Mouse (Mus musculus) midbrain, embryonic 10.5 days (tissue): ENCODE results near the gene Gas7. TPM values are rescaled to one million over a fixed set of nuclear protein-coding genes. Genes with fewer than 3 reads are reported as not detected.

Experiments used
- DNase-seq: peaks from one replicate; pipeline ENCODE4 v3.0.0-alpha.2; 2017; ENCODE audit warnings: low spot score
- H3K27ac ChIP-seq: fragments of 300-500 bp; sonication (generic); replicated peaks from 2 replicates; pipeline ENCODE4 v1.5.1; 2016; ENCODE audit warnings: mild to moderate bottlenecking
- H3K27me3 ChIP-seq: fragments of 300-500 bp; sonication (generic); 2 replicates; pipeline ENCODE4 v1.6.1; 2016; ENCODE audit warnings: low read depth, mild to moderate bottlenecking; ENCODE audit not compliant: poor library complexity, severe bottlenecking
- H3K36me3 ChIP-seq: fragments of 300-500 bp; sonication (generic); 2 replicates; pipeline ENCODE4 v1.6.1; 2016; ENCODE audit warnings: mild to moderate bottlenecking, moderate library complexity
- H3K4me1 ChIP-seq: fragments of 300-500 bp; sonication (generic); 2 replicates; pipeline ENCODE4 v1.6.1; 2016
- H3K4me3 ChIP-seq: fragments of 300-500 bp; sonication (generic); 2 replicates; pipeline ENCODE4 v1.5.1; 2016; ENCODE audit warnings: mild to moderate bottlenecking, moderate library complexity
- H3K9me3 ChIP-seq: fragments of 300-500 bp; sonication (generic); replicated peaks from 2 replicates; pipeline ENCODE4 v1.6.1; 2016; ENCODE audit warnings: mild to moderate bottlenecking
- WGBS: fragments of 180-500 bp; shearing (Covaris S2); methylation state at CpG from one replicate; pipeline ENCODE4 v1.1.7; 2016; 5-methylcytosine and 5-hydroxymethylcytosine counted together
- polyA plus RNA-seq: library from polyadenylated mRNA; unstranded; fragments of >200 nt; fragmentation: Nextera tagmentation; extraction: Ambion mirVana; gene quantifications from 2 replicates; pipeline ENCODE4 v1.2.1, GENCODE M21; 2016

Gas7 gene
- polyA plus RNA-seq, 1 experiment from 2014 or later, result 2.9 TPM

DNA sequence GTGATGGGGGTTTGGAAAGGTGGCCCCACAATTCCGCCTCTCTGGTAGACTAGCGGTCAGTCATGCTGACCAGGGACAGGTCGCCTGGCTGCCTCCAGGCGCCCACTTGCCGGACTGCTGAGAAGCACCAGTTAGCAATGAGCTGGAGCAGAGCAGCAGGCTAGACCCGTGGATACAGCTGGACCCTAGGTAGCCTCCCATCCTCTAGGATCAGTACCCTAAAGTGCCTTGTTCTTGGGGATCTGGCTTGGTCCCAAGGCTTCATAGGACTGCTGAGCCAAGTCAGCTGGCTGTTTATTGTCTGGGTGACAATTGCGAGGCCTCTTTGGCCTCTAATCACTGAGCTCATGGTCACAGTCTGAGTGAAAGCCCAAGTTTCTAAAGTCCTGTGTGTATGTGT is 792 bp downstream of the Gas7 start:
- peaks cover 59% of the 10 kb centered on the region for H3K27me3 ChIP-seq

DNA sequence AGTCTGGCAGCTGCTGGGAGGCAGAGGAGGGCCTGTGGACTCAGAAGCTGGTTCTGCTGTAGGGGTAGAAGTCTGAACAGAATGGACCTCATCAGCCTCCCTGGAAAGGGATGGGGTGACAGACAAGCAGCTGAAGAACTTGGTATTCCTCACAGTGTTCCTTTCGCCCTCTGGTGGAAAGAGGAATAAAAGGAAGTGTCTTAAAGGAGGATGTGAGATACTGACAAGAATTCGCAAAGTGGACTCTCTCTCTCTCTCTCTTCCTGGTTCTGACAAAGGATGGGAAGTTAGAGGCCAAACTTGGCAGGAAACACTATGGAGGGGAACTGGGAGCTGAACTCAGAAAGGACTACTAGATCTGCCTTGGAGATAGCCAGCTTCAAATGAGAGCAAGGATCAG is 2.9 kb downstream of the Gas7 start:
- no peak for DNase-seq
- H3K4me3 ChIP-seq, result no peak overlapping the region
- no peak overlapping the region for H3K27ac ChIP-seq
- no peaks in the 10 kb centered on the region for H3K36me3 ChIP-seq
- 35% methylated on average over 2 of the region's 2 CpGs for WGBS
- H3K27me3 ChIP-seq, result peaks cover 45% of the 10 kb centered on the region
- H3K4me1 ChIP-seq, result peaks cover 33% of the 10 kb centered on the region
- H3K9me3 ChIP-seq, result no peaks in the 10 kb centered on the region

More for the DNA sequence above, 792 bp downstream of the Gas7 start:
- WGBS, result 16% methylated on average over 7 of the region's 7 CpGs
- Histone ChIP-seq H3K27ac (peak overlapping the region; percentile 78; the same call in 1 of the 2 replicates), H3K36me3 (no peaks in the 10 kb centered on the region), H3K4me1 (peaks cover 23% of the 10 kb centered on the region), H3K4me3 (peak overlapping the region; percentile 81), H3K9me3 (no peaks in the 10 kb centered on the region)
- DNase-seq, result no peak

DNA sequence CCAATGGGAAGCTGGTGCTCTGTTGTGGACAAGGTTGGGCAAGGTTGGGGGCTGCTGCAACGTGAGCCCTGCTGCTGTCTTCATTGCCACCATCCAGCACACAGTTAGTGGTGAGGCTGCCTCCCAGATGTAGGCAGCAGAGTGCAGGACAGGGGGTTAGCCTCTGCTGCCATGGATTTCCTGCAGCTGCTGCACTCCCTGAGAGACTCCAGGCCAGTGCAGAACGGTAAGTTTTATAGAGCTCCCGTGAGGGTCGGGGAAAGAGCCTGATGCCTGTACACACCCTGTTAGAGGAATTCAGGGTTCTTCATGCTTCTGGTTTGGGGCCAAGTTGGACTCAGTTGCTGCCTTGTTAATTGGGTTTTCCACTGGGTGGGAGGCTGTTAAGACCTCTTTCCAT is 11.9 kb downstream of the Gas7 start:
- no peak for DNase-seq
- no peaks in the 10 kb centered on the region for H3K9me3 ChIP-seq
- H3K4me1 ChIP-seq, result peaks cover 4% of the 10 kb centered on the region
- no peaks in the 10 kb centered on the region for H3K36me3 ChIP-seq
- no peak overlapping the region for H3K4me3 ChIP-seq
- no peaks in the 10 kb centered on the region for H3K27me3 ChIP-seq
- no peak overlapping the region for H3K27ac ChIP-seq
- WGBS, result 73% methylated on average over 4 of the region's 4 CpGs

DNA sequence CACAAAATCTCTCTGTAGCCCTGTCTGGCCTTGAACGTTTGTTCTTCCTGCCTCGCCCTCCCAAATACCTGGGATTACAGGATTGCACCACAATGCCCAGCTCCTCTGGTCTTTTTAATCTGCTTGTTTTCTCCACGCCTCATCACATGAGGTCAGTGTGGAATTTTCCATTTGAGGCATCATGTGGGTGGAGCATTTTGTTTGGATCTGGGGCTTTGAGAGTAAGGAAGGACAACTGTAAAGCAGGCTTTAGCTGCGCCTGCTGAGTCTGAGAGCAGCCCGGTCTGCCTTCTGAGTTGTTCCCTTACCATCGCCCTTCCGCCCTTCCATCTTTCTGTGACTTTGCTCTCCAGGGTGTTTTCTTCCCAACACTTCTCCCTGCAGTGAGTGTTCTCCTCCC is 13.6 kb downstream of the Gas7 start:
- Histone ChIP-seq H3K27ac (no peak overlapping the region), H3K9me3 (no peaks in the 10 kb centered on the region), H3K36me3 (no peaks in the 10 kb centered on the region), H3K4me1 (peaks cover 4% of the 10 kb centered on the region), H3K4me3 (no peak overlapping the region), H3K27me3 (no peaks in the 10 kb centered on the region)
- 68% methylated on average over 7 of the region's 7 CpGs for WGBS
- DNase-seq, result no peak

DNA sequence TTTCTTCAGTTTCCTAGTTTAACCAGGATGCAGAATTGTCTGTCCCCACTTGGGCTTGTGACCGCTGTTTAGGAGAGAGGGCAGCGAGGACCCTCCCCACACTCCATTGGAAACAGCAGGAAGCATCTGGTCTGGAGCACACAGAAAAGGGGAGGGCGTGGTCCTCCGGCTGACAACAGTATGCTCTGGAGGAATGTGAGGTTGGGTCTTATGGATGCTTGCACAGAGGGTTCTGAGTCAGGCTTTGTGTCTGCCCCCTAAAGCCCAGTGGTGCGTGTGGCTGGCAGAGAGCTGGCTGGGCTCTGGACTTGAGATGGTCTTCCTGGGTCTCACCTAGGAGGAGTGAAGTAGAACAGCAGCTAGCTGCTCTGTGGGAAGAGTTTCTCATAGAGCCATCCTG is 19.4 kb downstream of the Gas7 start:
- Histone ChIP-seq H3K36me3 (no peaks in the 10 kb centered on the region), H3K9me3 (no peaks in the 10 kb centered on the region), H3K27me3 (no peaks in the 10 kb centered on the region), H3K4me3 (no peak overlapping the region), H3K4me1 (peaks cover 15% of the 10 kb centered on the region), H3K27ac (no peak overlapping the region)
- 66% methylated on average over 5 of the region's 5 CpGs for whole genome bisulfite sequencing
- DNase-seq, result no peak

DNA sequence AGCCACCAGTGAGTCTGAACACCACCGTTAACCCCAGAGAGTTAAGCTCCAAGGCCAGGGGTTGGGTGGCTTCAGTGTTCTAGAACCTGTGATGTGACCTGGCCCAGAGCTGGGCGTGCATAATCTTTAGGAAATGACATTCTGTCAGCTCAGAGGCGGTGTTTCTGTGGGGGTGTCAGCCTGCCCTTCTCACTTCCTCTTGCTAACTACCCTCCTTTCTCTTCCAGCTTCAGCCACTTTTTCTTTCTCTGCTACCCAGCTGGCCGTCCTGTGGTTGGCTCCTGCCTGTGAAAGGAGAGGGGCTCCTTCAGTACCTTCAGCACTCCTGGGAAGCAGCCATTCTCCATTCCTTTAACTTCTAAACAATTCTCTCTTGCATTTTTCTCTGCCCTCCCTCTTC is 24.3 kb downstream of the Gas7 start:
- Histone ChIP-seq H3K4me1 (peaks cover 13% of the 10 kb centered on the region), H3K36me3 (no peaks in the 10 kb centered on the region), H3K9me3 (no peaks in the 10 kb centered on the region), H3K4me3 (no peak overlapping the region), H3K27ac (no peak overlapping the region), H3K27me3 (no peaks in the 10 kb centered on the region)
- WGBS, result 48% methylated on average over 4 of the region's 4 CpGs
- no peak for DNase-seq

DNA sequence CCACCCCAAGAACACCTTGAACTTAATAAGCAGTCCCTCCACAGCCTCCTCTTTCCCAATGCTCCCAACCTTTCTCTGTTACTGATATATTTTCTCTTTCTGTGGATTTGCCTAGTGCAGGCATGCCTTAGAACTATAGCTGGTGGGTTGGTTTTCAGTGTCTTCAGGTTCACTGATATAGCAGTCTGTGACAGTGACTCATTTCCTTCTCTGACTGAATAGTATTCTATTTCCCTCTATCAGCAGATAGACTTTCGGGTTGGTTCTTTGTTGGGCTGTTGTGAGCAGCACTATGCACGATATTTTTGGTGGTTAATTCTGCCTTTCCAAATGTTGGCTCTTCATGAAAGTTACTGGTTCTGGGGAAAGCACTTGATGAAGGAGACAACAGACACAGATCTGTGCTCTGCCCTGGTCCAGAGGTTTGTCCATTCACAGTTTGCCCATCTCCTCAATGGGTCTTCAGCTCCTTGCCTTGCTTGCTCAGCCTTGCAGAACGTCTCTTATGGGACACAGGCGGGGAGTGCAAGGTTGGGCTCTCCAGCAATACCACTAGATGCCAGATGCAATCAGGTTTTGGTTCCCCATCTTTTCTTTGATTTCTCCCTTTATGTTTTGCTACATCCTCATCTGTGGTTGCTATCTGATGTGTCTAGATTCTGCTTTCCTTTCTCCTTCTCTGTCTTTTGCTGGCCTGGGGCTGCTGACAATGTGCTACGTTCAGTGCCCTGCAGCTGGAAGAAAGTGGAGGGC is 25.1 kb downstream of the Gas7 start:
- no peaks in the 10 kb centered on the region for H3K9me3 ChIP-seq
- peaks cover 10% of the 10 kb centered on the region for H3K4me1 ChIP-seq
- H3K36me3 ChIP-seq, result no peaks in the 10 kb centered on the region
- no peak for DNase-seq
- H3K4me3 ChIP-seq, result no peak overlapping the region
- WGBS, result 84% methylated on average over 5 of the region's 5 CpGs
- no peak overlapping the region for H3K27ac ChIP-seq
- no peaks in the 10 kb centered on the region for H3K27me3 ChIP-seq

DNA sequence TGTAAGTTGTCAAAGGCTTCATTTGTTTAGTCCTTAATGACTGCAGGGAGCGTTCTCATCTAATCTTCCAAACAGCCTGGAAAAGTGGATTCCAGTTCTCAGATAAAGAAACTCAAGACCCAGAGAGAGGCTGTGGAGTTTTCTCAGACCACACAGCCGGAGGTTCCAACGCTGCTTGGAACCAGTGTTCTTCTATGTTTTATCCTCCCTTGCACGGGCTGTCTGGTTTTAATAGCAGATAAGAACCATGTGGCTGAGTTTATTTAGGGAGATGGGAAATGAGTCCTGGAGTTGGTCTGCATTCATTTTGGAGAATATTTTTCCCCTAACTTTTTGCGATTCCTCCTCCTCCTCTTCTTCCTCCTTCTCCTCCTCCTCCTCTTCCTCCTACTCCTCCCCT is 26.5 kb downstream of the Gas7 start:
- WGBS, result 84% methylated on average over 5 of the region's 5 CpGs
- no peak for DNase-seq
- peaks cover 10% of the 10 kb centered on the region for H3K4me1 ChIP-seq

DNA sequence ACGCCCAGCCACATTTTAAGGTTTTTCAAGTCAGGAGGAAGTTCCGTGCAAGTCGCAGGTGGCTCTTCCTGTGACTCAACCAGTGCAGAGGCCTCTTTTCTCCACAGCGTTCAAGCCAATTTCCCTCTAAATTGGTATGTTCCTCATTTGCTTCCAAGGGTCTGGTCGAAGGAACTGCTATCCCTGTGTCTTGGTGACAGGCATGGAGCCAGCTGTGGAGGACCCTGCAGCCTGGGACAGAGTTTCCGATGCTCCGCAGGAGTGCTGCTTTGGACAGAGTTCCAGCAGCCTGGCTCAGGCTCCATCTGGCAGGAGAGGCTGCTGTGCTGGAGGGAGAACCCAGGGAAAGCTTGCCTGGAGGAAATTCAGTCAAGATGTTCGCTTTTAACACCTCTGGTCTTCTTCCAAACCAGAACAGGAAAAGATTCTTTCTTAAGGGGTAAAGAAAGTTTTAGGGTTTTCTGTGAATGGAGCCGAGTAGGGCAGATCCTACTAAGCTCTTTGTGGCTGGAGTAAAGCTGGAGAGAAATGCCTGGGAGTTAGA is 27.1 kb downstream of the Gas7 start:
- Histone ChIP-seq H3K36me3 (no peaks in the 10 kb centered on the region), H3K27ac (no peak overlapping the region), H3K4me3 (no peak overlapping the region), H3K27me3 (no peaks in the 10 kb centered on the region), H3K9me3 (no peaks in the 10 kb centered on the region), H3K4me1 (peaks cover 10% of the 10 kb centered on the region)
- WGBS, result 69% methylated on average over 9 of the region's 9 CpGs
- no peak for DNase-seq

More for the DNA sequence above, 26.5 kb downstream of the Gas7 start:
- no peak overlapping the region for H3K27ac ChIP-seq
- no peaks in the 10 kb centered on the region for H3K27me3 ChIP-seq
- no peaks in the 10 kb centered on the region for H3K36me3 ChIP-seq
- H3K9me3 ChIP-seq, result no peaks in the 10 kb centered on the region
- no peak overlapping the region for H3K4me3 ChIP-seq

DNA sequence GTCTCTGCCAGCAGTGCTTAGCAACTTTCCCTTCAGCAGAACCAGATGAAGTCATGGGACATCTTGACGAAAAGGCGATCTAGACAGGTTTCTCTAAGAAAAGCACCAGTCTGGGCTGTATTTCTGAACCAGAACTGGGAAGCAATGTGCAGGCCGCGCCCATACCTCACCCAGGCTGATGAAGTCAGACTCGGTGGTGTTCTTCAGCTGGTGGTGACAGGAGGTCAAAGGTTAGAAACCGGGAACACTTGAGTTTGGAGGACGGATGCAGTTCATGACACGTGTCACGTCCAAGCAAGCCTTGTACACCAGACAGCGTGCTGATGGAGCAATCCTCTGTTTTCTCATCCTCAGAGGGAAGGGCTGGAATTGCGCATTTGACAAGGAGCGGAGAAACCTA is 32.9 kb downstream of the Gas7 start:
- H3K27ac ChIP-seq, result no peak overlapping the region
- no peaks in the 10 kb centered on the region for H3K4me1 ChIP-seq
- H3K9me3 ChIP-seq, result no peaks in the 10 kb centered on the region
- DNase-seq, result no peak
- no peaks in the 10 kb centered on the region for H3K27me3 ChIP-seq
- 87% methylated on average over 12 of the region's 12 CpGs for WGBS
- H3K36me3 ChIP-seq, result no peaks in the 10 kb centered on the region
- H3K4me3 ChIP-seq, result no peak overlapping the region

DNA sequence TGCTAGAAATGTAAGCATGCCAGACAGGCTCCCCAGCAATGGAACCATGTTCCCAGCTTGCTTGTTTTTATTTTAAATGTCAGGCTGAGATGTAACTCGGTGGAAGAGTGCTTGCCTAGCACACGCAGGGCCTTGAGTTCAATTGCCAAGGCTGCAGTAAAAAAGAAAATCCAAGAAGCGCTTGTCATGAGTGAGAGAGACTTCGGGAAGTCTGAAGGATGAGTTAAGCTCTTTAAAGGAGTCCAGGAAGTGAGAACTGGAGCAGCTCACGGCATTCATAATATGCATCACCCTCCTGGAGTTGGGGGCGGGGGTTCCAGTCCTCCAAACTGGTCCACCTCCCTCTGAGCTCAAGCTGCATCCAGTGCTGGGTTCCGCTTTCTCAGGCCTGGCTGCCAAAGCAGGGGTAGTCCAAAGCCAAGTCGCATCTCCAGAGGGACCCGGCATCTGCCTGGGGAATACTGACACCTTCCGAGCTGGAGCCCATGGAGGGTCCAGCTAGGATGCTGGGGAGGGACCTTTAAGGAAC is 34.5 kb downstream of the Gas7 start:
- Histone ChIP-seq H3K27me3 (no peaks in the 10 kb centered on the region), H3K36me3 (no peaks in the 10 kb centered on the region), H3K4me1 (no peaks in the 10 kb centered on the region), H3K4me3 (no peak overlapping the region), H3K9me3 (no peaks in the 10 kb centered on the region), H3K27ac (no peak overlapping the region)
- no peak for DNase-seq
- WGBS, result 82% methylated on average over 10 of the region's 10 CpGs

DNA sequence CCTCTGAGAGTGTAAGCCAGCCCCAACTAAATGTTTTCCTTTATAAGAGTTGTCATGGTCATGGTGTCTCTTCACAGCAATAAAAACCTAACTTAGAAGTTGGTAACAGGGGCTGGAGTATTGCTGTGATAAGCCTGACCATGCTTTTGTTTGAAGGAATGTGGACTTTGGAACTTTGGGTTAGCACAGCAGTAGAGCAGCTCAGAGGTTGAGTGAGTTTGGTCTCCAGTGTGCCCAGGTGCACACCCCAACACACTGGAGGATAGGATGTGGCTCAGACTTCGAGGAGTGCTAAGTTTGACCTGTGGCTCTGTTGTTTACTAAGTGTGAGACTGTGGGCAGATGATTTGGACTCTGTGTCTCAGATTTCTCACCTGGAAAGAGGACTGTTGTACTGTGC is 41.6 kb downstream of the Gas7 start:
- no peaks in the 10 kb centered on the region for H3K4me1 ChIP-seq
- WGBS, result 66% methylated on average over 1 of the region's 1 CpGs
- no peaks in the 10 kb centered on the region for H3K9me3 ChIP-seq
- DNase-seq, result no peak
- no peak overlapping the region for H3K4me3 ChIP-seq
- H3K27ac ChIP-seq, result no peak overlapping the region
- H3K27me3 ChIP-seq, result no peaks in the 10 kb centered on the region
- no peaks in the 10 kb centered on the region for H3K36me3 ChIP-seq

DNA sequence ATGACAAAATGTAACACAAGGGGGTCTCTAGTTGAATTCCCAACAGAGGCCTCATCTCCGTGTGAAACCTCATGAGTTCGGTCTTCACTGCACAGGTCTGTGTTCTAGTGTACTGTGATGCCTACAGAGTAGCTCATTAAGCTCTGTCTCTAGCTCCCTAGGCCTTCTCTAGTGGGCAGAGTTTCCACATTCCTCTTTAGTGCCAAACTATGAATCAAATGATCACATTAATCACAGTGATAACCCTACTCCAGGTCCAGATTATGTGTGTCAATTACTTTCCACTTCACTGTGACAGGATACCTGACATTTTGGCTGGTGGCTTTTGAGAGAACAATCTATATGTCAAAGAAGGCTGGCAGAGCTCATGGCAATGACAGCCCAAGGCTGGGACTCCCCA is 44.9 kb downstream of the Gas7 start:
- Histone ChIP-seq H3K27ac (no peak overlapping the region), H3K4me3 (no peak overlapping the region), H3K36me3 (no peaks in the 10 kb centered on the region), H3K9me3 (no peaks in the 10 kb centered on the region), H3K4me1 (no peaks in the 10 kb centered on the region), H3K27me3 (no peaks in the 10 kb centered on the region)
- 83% methylated on average over 2 of the region's 2 CpGs for WGBS
- DNase-seq, result no peak
